Mouse (Mus musculus) 416B (cell line): Measurements from ENCODE around the gene Folh1.
"Not testable (repeated sequence)": the region's sequence is repeated elsewhere in the genome, so short reads cannot be mapped to it uniquely, and the experiment has no call there.

Source experiments
- DNase-seq: peaks from one replicate; pipeline ENCODE4 v3.0.0; 2011; ENCODE audit warnings: low read depth

Folh1 gene

GRCm38 (mm10) chr7:86775617-86776325, at the start of gene Folh1:
Gene Folh1 (minus strand): TSS chr7:86775943.
- no peak for DNase-seq

- DNase-seq = no peak
Observed at GRCm38 (mm10) chr7:86816466-86816865, 40.7 kb upstream of the Folh1 start.

GRCm38 (mm10) chr7:86815716-86816115, 40.0 kb upstream of the Folh1 start:
- DNase-seq = not testable (repeated sequence)

GRCm38 (mm10) chr7:86815241-86815640, 39.5 kb upstream of the Folh1 start:
- not testable (repeated sequence) for DNase-seq

GRCm38 (mm10) chr7:86794727-86795126, 19.0 kb upstream of the Folh1 start, which contains the start of gene Vmn2r77:
Gene Vmn2r77 (plus strand): TSS chr7:86795027.
- DNase-seq = no peak

GRCm38 (mm10) chr7:86771621-86772020, 4.1 kb downstream of the Folh1 start:
- no peak for DNase-seq

GRCm38 (mm10) chr7:86764628-86765027, 11.1 kb downstream of the Folh1 start:
- DNase-seq = no peak

- DNase-seq = no peak
Observed at GRCm38 (mm10) chr7:86760751-86761150, 15.0 kb downstream of the Folh1 start.

- DNase-seq = peak; percentile 23
Observed at GRCm38 (mm10) chr7:86725013-86725412, 50.7 kb downstream of the Folh1 start.

- no peak for DNase-seq
Observed at GRCm38 (mm10) chr7:86688030-86688429, 87.7 kb downstream of the Folh1 start, which contains the start of gene Olfr292. Gene Olfr292 (plus strand): TSS chr7:86688330.
